Mouse (Mus musculus) left cerebral cortex, adult 8-10 months (tissue): ENCODE measurements at regions not wholly inside any gene's neighbourhood (a gene's known extent, or its start where the extent isn't known, plus 50 kb on each side); places are given as distances from the start of the nearest gene placed in this dataset.

ENCODE experiments used
- DNase-seq, 2 experiments: peaks; one replicate each; pipeline ENCODE4 v3.0.0; 2022; ENCODE audit warnings: low spot score in 2 of 2

DNA sequence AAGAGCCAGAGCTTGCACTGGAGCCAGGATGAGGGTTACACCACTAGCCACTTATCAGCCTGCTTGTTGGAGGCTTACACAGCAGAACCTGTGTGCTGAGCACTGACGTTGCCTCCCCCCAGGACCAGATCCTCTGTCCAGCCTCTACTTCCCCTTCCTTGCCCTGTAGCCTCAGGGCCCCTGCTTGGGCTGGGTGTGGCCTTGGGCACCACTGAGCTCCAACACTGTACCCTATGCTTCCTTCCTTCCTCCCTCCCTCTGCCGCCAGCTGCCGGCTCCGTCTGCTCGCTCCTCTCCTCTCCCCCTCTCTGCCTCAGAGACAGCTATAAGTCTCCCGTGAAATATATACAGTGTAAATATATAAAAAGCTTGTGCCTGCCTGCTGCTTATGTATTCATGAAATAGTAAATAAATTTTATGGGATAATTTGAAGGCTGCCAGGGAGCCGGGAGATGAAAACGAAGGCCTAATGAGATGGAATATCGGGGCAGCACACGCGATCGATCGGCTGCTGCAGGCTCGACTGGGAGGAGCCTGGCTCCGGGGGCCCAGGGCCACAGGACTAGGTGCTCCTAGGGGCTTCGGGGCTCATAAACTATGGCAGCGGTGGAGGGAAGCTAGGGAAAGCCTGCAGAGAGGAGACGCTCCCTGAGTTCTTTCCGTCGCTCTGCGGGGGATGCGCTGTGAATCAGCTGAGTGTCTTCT is 135.6 kb downstream of the Rbm19 start:
- no peak for DNase-seq

DNA sequence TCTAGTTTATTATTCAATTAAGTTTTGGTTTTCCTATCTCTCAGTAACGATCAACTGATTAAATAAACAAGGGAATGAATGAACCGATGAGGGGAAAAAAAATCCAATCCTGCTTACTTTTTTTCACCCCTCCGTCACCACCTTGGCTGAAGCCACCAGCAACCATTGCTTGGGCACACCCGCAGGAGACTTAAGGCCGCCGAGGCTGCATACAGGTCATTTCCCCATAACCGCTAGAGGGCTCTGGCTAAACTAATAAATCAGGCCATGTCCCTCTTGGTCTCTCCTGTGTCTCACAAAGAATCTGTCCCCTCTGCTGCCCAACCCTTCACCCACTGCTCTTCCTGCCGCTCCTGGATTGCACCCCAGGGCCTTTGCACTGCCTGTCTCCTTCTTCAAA is 136.3 kb downstream of the Rbm19 start:
- no peak for DNase-seq

DNA sequence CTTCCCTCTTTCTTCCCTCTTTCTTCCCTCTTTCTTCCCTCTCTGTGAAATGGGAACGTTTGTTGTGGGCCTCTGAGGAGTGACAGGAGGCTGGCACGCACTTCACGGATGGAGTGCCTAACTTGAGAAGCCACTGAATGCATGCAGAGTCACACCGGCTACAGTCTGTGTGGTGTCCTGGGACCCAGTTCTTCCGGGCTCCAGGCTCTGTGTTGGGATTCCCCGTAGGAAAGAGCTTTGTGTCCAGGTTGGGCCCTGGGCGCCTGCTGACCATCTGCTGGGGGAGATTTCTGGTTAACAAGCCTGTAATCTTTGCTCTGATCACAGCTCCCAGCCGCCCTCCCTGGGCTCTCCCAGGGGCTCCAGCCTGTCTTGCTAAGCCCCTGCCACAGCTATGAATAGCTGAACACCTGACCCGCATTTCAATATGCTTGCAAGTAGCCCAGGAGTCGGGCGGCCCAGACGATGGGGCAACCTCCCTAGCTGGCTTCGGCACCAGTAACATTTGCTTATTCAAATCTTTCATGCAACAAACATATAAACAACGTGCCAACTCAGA is 146.5 kb downstream of the Rbm19 start:
- DNase-seq: no peak

- DNase-seq: no peak
These were observed 153.2 kb downstream of the Rbm19 start for GRCm38 (mm10) chr5:120269416-120269860.

DNA sequence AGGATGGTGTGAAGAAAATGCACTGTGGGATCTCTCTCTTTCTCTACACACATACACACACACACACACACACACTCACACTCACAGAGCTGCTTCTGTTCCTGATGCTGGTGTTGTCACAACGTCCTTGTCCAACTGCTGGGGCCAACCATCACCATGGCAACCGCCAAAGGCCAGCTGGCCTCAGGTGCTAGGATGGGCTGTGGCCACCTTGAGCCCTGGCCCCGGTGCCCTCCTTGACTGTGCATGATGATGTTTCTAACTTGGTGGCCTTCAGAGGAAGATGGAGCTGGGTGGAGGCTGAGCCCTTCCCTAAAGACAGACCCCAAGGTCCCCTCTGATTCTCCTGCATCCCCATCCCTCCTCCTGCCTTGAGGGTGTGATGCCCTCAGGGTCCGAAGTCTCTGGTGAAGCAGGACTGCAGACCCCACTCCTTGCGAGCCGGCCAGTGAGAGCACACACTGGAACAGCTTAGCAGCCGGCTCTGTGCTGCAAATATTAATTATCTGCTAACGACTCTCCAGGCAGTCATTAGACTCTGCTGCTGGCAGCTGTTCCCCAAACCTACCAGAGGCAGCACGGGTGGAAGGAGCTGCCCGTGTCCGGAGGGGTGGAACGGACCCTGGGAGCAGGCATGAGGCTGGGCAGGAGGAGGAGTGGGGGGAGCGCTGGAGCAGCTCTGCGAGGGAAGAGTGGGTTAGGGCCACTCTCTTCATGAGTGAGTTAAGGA is 154.8 kb downstream of the Rbm19 start:
- DNase-seq: no peak

GRCm38 (mm10) chr5:120276229-120276628 is 155.3 kb upstream of the Lhx5 start:
- no peak for DNase-seq

DNA sequence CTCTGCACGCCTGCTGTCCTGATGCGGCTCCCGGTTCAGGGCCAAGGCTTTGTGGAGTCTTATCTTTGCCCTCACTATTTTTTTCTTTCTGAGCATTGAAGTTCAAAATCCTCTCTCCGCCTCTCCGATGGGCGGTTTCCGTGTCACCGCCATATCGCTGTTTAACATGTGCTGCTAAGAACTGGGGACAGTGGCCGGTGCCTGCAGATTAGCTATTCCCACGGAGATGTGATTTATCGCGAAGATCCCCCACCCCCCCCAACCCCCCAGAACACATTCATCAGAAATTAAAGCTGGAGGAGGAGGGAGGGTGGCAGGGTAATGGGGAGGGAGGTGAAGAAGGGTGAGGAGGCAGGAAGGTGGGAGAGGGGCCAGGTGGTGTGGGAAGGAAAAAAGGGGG is 151.2 kb upstream of the Lhx5 start:
- no peak for DNase-seq

- DNase-seq: no peak
These were observed 150.4 kb upstream of the Lhx5 start for GRCm38 (mm10) chr5:120280991-120281602.

GRCm38 (mm10) chr5:120281840-120282565 is 149.5 kb upstream of the Lhx5 start:
- no peak for DNase-seq

DNA sequence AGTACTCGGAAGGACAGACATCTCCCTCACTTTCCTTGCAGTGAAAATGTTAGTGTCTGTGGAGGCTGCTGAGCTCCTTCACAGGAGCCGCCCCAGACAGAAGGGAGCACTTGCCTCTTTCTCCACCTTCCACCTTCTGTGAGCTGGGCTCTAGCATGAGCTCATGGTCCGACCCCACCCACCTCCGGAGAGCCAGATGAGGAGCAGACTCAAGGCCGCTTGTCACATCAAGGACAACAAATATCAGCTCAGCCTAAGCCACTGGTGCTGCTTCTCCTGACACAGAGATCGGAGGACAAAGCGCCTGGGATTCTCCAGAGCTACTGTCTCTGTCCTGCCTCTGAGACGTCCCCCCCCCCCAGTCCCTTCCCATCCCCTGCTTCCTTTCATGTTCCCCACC is 146.9 kb upstream of the Lhx5 start:
- no peak for DNase-seq

DNA sequence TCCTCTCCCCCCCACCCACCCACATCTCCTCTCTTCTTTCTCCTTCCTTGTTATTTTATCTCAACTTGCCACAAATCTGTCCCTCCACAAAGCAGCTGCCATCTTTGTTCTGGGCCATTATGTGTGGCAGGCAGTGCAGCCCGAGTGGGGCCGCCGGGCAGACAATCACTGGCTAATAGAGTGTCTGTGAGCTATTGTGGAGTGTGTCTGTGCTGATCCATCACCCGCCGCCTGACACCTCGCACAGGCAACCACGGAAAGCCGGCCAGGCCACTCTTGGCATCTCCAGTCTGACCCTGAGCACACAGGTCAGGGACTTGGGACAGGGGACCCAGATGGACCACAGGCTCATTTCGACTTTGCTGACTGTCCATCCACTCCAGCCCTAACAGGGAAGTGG is 146.5 kb upstream of the Lhx5 start:
- no peak for DNase-seq

DNA sequence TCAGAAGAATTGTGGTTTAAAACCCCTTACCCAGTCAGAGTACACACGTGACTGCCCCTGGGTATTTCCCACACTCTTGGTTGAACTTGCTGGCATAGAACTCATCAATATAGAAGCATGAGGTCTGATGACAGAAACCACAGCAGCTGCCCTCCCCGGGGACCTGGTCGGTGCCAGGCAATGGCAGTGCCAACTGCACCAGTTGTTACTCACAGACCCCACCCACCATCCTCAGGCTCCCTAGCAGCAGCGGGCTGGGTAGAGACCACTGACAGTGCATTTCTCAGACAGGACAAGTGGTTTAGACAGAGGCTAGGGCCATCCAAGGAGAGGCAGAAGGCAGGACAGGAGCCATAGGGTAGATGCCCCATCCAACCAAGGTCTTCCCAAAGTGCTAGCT is 144.7 kb upstream of the Lhx5 start:
- DNase-seq: no peak

- DNase-seq: no peak
These were observed 143.3 kb upstream of the Lhx5 start for GRCm38 (mm10) chr5:120288036-120288684.

DNA sequence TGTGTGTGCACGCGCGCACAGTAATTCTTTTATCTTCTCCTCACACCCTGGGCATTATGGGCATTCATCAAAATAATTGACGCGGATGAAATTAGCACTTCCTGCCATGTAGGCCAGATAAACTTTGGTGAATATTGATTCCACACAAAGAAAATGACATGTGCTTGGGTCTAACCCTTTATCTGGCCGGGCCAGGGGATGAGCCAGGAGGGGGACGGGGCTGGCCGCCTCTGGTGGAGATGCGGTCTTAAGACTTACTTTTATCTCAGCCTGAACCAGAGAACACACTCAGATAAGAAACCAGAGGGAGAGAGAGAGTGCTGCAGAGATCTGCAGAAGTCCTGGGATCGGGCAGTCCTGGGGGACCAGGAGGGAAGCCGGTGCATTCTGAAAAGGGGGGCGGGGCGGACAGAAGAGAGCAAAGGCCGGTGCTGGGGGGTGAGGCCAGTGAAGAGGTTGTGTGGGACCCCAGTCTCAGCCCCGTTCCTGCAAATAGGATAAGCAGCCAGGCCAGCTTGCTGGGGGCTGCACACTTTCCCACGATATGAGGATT is 136.9 kb upstream of the Lhx5 start:
- no peak for DNase-seq

DNA sequence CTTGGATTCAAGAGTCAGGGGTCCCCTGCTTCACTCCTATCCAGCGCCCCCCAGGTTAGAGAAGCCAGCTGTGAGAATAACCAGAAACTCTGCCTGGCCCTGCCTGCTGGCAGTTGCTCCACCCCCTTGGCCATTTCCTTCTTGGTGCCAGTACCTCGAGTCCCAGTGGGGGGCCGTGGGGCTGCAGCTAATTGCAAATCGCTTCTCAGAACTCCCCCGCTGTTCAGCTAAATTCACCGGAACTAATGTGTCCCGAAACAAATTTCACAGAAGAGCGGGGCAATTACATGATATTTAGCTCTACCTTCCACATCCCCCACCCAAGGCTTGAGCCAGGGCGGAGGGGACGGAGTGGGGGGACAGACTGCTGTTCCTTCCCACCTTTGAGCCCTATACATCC is 134.3 kb upstream of the Lhx5 start:
- no peak for DNase-seq

DNA sequence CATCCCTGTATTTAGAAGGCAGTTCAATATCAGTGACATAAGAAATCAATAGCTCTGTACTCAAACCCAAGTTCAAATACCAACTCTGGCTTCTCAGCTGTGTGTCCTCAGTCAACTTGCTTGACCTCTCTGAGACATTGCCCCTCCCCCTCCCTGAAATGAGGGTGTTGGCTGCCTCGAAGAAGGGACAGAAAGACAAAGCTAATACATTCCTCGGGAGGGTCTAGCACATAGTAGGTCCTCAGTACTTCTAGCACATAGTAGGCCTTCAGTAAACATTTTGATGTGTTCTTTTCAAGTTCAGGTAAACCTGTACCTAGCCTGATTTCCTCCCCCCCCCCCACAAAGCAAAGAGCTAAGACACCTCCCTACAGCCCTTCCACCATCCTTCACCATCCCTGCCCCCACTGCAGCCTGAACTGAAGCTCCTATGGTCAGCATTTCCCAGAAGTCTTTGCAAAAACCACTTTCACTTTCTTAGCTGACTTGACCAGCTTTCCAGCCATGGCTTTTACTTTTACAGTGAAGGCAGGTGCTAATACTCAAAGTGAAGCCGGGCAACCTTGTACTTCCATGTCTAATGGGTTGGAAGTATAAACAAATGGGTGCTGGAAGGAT is 133.7 kb upstream of the Lhx5 start:
- no peak for DNase-seq

- no peak for DNase-seq
These were observed 129.8 kb upstream of the Lhx5 start for GRCm38 (mm10) chr5:120301672-120302071.

DNA sequence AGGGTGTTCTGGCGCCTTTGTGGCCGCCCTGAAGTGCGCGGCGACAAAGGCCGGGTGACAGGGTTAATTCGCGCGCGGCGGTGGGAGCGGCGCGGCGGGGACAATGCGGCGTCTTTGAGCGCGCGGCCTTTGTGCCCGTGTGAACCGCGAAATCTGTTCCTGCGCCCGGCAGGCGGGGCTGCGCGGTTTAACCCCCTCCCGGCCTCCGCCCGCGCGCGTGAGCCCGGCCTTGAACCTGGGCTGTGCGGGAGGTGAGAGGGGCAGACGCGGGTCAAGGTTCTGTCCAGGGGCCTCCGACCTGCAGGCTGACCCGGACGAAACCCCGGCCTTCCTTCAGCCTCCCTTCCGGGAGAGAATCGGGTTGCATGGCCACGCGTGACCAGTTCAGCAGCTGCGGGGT is 129.2 kb upstream of the Lhx5 start:
- no peak for DNase-seq

DNA sequence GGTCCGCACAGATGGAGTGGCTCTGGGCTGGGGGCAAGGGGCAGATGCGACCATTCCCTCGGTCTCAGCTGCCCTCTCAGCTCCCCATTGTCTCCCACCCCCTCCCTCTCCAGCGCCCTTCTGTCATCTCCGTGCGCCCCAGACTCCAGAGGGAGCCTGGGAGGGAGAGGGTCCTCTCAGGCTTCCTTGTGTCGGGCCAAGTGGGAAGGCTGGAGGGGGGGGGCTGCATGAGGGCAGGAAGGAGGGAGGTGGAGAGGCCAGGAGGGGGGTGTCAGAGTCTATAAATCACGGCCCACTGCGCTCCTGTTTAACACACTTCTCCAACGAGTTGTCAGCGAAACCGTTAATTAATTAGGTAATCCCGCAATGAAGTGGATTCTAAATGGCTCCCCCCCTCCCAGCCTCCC is 127.2 kb upstream of the Lhx5 start:
- DNase-seq: no peak

GRCm38 (mm10) chr5:120312299-120312698 is 119.2 kb upstream of the Lhx5 start:
- no peak for DNase-seq
